Mouse (Mus musculus): ENCODE results near the gene Cacng6.

DNA sequence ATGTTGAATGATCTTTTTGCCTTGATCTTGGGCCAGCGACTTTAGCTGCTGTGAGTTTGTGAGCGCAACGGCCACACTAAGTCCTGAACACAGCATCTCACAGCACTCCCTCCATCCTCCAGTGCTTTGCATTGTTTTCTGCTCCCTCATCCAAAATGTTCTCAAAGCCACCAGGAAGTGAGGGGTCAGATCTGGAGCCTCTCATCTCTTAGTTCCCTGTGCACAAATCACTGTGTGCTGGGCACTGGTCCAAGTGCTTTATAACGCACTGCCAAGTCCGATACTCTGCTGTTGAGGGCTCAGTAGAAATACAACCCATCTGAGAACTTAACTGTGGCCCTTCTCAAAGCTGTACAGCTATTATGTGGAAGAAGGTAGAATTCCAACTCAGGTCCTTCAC lies 13.9 kb downstream of the Cacng6 start:
- TF ChIP-seq POLR2A (IDR thresholded peaks at IDR 0.05; ENCODE audit: borderline replicate concordance, extremely low read depth, insufficient read depth, insufficient read length, poor library complexity, severe bottlenecking) = no peak
- TF ChIP-seq CTCF (IDR thresholded peaks at IDR 0.05; ENCODE audit: borderline replicate concordance, extremely low read depth, insufficient read depth, insufficient read length) = no peak
